Mouse (Mus musculus) kidney, adult 2 months (tissue): Measurements from ENCODE around the gene Igf2bp3.

Experiments
- CTCF ChIP-seq: fragments of 200-500 bp; conservative IDR thresholded peaks from 2 replicates; pipeline ENCODE4 v1.5.1; 2011; ENCODE audit warnings: low read depth, mild to moderate bottlenecking, control low read depth, low read length, moderate library complexity, mixed read lengths; ENCODE audit not compliant: insufficient read depth, insufficient read length
- POLR2A ChIP-seq: fragments of 200-500 bp; IDR thresholded peaks from one replicate; pipeline ENCODE4 v1.6.1; 2011; ENCODE audit warnings: low read depth, low read length, control low read depth

DNA sequence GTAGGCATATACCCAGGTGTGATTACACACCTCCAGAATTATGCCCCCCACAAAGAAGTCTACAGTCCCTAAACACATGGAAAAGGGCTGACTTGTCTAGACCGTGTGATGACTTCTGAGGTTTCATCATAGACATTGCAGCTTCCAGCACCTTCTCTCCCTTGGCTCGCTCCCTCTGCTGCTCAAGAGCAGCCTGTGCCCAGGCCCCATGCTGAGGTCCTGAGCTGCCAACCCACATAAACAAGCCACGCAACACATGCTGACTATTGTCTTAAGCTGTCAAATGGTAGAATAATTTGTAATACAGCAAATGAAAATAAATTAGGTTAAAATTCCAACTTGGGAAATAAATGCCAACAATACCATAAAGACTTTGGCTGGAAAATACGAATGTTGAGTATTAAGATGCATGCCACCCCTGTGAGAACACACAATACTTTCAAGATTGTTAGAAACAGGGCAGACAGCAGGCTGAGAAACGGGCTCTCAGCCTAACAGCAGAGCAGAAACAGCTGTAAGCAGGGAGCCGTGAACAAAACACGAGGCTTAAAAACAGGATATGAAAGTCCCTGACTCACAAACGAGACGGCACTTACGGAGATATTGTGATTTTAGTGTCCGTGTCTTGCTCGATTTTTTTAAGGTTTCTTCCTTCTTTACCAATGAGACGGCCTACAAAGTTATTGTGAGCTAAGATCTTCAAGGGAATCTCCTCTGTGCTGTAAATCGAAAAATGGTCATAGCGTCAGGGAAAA is 107.8 kb downstream of the Igf2bp3 start:
- TF ChIP-seq CTCF (no peak), POLR2A (no peak)
